Mouse (Mus musculus) lung, postnatal 0 days (tissue): ENCODE data around the gene Gm20388. TPM values are rescaled to one million over a fixed set of nuclear protein-coding genes. Genes with fewer than 3 reads are reported as not detected.

Experiments used
- ATAC-seq: fragments of 200-750 bp; cut with Nextera tagmentation; 2 replicates; pipeline ENCODE4 v1.8.0; 2017; ENCODE audit warnings: moderate library complexity
- DNase-seq: peaks from one replicate; pipeline ENCODE4 v3.0.0-alpha.2; 2016; ENCODE audit warnings: low spot score
- H3K27ac ChIP-seq: fragments of 300-500 bp; sonication (generic); 2 replicates; pipeline ENCODE4 v1.5.1; 2014; ENCODE audit warnings: antibody characterized with exemption, mild to moderate bottlenecking, low read length, mixed read lengths
- H3K27me3 ChIP-seq: fragments of 300-500 bp; sonication (generic); replicated peaks from 2 replicates; pipeline ENCODE4 v1.6.1; 2014; ENCODE audit warnings: low read length, mixed read lengths; ENCODE audit not compliant: insufficient read depth
- H3K36me3 ChIP-seq: fragments of 300-500 bp; sonication (generic); 2 replicates; pipeline ENCODE4 v1.6.1; 2014; ENCODE audit warnings: low read length, mixed read lengths; ENCODE audit not compliant: insufficient read depth
- H3K4me1 ChIP-seq: fragments of 300-500 bp; sonication (generic); 2 replicates; pipeline ENCODE4 v1.6.1; 2014; ENCODE audit warnings: antibody characterized with exemption, low read depth, low read length, mixed read lengths; ENCODE audit not compliant: insufficient read depth
- H3K4me2 ChIP-seq: fragments of 300-500 bp; sonication (generic); replicated peaks from 2 replicates; pipeline ENCODE4 v1.6.1; 2014; ENCODE audit warnings: low read depth, mild to moderate bottlenecking, low read length, moderate library complexity, mixed read lengths
- H3K4me3 ChIP-seq: fragments of 300-500 bp; sonication (generic); 2 replicates; pipeline ENCODE4 v1.5.1; 2014; ENCODE audit warnings: low read depth, low read length
- H3K9ac ChIP-seq: fragments of 300-500 bp; sonication (generic); replicated peaks from 2 replicates; pipeline ENCODE4 v1.6.1; 2014; ENCODE audit warnings: low read depth, mild to moderate bottlenecking
- H3K9me3 ChIP-seq: fragments of 300-500 bp; sonication (generic); 2 replicates; pipeline ENCODE4 v1.6.1; 2016; ENCODE audit warnings: low read length, mixed read lengths
- CTCF ChIP-seq: IDR thresholded peaks from 2 replicates; pipeline ENCODE4 v1.5.1; 2016; ENCODE audit warnings: antibody characterized with exemption, mild to moderate bottlenecking
- EP300 ChIP-seq: IDR thresholded peaks from 2 replicates; pipeline ENCODE4 v1.6.1; 2016; ENCODE audit warnings: antibody characterized with exemption, mild to moderate bottlenecking, control low read depth
- WGBS: fragments of 180-500 bp; shearing (Covaris S2); extraction: QIAGEN DNeasy Blood & Tissue Kit; methylation state at CpG from one replicate; pipeline ENCODE4 v1.1.7; 2014; 5-methylcytosine and 5-hydroxymethylcytosine counted together
- polyA plus RNA-seq: library from polyadenylated mRNA; unstranded; fragments of >200 nt; fragmentation: Nextera tagmentation; extraction: Ambion mirVana; gene quantifications from 2 replicates; pipeline ENCODE4 v1.2.1, GENCODE M21; 2015

Gene Gm20388
- polyA plus RNA-seq, 1 experiment from 2014 or later, result not detected

- no peak for TF ChIP-seq CTCF
- TF ChIP-seq EP300, result no peak
- Histone ChIP-seq H3K4me3 (no peak overlapping the region), H3K9ac (no peak overlapping the region), H3K4me2 (no peak overlapping the region), H3K4me1 (no peaks in the 10 kb centered on the region), H3K27ac (no peak overlapping the region), H3K9me3 (no peaks in the 10 kb centered on the region), H3K27me3 (no peaks in the 10 kb centered on the region), H3K36me3 (peaks cover 25% of the 10 kb centered on the region)
- no peak for ATAC-seq
- no peak for DNase-seq
- 97% methylated on average over 3 of the region's 3 CpGs for WGBS
Measured at GRCm38 (mm10) chr8:120091032-120091431, 180.4 kb downstream of the Gm20388 start.

GRCm38 (mm10) chr8:120093103-120093502 is 182.5 kb downstream of the Gm20388 start:
- Histone ChIP-seq H3K9me3 (no peaks in the 10 kb centered on the region), H3K9ac (no peak overlapping the region), H3K4me3 (no peak overlapping the region), H3K27me3 (no peaks in the 10 kb centered on the region), H3K27ac (no peak overlapping the region), H3K36me3 (0 out of 2 replicates have a peak, but pooled peaks cover 6% of the 10 kb centered on the region), H3K4me2 (no peak overlapping the region), H3K4me1 (no peaks in the 10 kb centered on the region)
- TF ChIP-seq CTCF, result no peak
- TF ChIP-seq EP300, result no peak
- WGBS, result 85% methylated on average over 3 of the region's 3 CpGs
- ATAC-seq (no peak), DNase-seq (no peak)

GRCm38 (mm10) chr8:120094801-120095200 is 184.2 kb downstream of the Gm20388 start:
- H3K9me3 ChIP-seq, result no peaks in the 10 kb centered on the region
- WGBS, result 84% methylated on average over 10 of the region's 10 CpGs
- ATAC-seq, result no peak

GRCm38 (mm10) chr8:120096486-120096885 is 185.8 kb downstream of the Gm20388 start:
- 59% methylated on average over 2 of the region's 2 CpGs for WGBS
- Histone ChIP-seq H3K27ac (no peak overlapping the region), H3K4me2 (no peak overlapping the region), H3K4me3 (no peak overlapping the region), H3K27me3 (no peaks in the 10 kb centered on the region), H3K36me3 (no peaks in the 10 kb centered on the region), H3K9me3 (no peaks in the 10 kb centered on the region), H3K9ac (no peak overlapping the region), H3K4me1 (0 out of 2 replicates have a peak, but pooled peaks cover 6% of the 10 kb centered on the region)
- no peak for TF ChIP-seq CTCF
- no peak for TF ChIP-seq EP300
- no peak for DNase-seq
- ATAC-seq, result peak; percentile 10; the same call in 1 of the 2 replicates

More at GRCm38 (mm10) chr8:120094801-120095200, 184.2 kb downstream of the Gm20388 start:
- DNase-seq, result no peak
- Histone ChIP-seq H3K27me3 (no peaks in the 10 kb centered on the region), H3K27ac (no peak overlapping the region), H3K9ac (no peak overlapping the region), H3K36me3 (no peaks in the 10 kb centered on the region), H3K4me1 (no peaks in the 10 kb centered on the region), H3K4me2 (no peak overlapping the region), H3K4me3 (no peak overlapping the region)
- TF ChIP-seq EP300, result no peak
- no peak for TF ChIP-seq CTCF

GRCm38 (mm10) chr8:120100388-120101067 is 189.9 kb downstream of the Gm20388 start:
- Histone ChIP-seq H3K4me2 (peak overlapping the region; percentile 90), H3K27ac (peak overlapping the region; percentile 93), H3K4me3 (peak overlapping the region; percentile 62), H3K9me3 (no peaks in the 10 kb centered on the region), H3K9ac (peak overlapping the region; percentile 62), H3K36me3 (no peaks in the 10 kb centered on the region), H3K4me1 (peaks cover 6% of the 10 kb centered on the region; the same call in 1 of the 2 replicates), H3K27me3 (no peaks in the 10 kb centered on the region)
- ATAC-seq (no peak), DNase-seq (no peak)
- WGBS, result 7% methylated on average over 15 of the region's 25 CpGs
- TF ChIP-seq EP300 (no peak), CTCF (no peak)

- peak; percentile 48; the same call in 1 of the 2 replicates for TF ChIP-seq EP300
- 0 out of 2 replicates have a peak, but pooled peaks have one; percentile 1 for TF ChIP-seq CTCF
- peak within 1 kb of the TSS; percentile 90 for H3K4me2 ChIP-seq
Measured at GRCm38 (mm10) chr8:120101068-120101972, 190.7 kb downstream of the Gm20388 start, which contains the start of gene Zdhhc7. TSS of gene Zdhhc7 (minus strand) at chr8:120101482.

More at GRCm38 (mm10) chr8:120101068-120101972, 190.7 kb downstream of the Gm20388 start, which contains the start of gene Zdhhc7:
- ATAC-seq, result peak; percentile 79
- Histone ChIP-seq H3K4me1 (peaks cover 6% of the 10 kb centered on the region; the same call in 1 of the 2 replicates), H3K36me3 (no peaks in the 10 kb centered on the region), H3K27ac (peak within 1 kb of the TSS; percentile 93), H3K4me3 (peak within 1 kb of the TSS; percentile 62), H3K27me3 (no peaks in the 10 kb centered on the region), H3K9me3 (no peaks in the 10 kb centered on the region), H3K9ac (peak within 1 kb of the TSS; percentile 62)
- under 1% methylated on average over 71 of the region's 88 CpGs for WGBS
- DNase-seq, result peak; percentile 86
